Mouse (Mus musculus) heart, postnatal 0 days (tissue): ENCODE data around the gene Picalm.

Experiments
- CTCF ChIP-seq: IDR thresholded peaks from 2 replicates; pipeline ENCODE4 v1.5.1; 2016; ENCODE audit warnings: antibody characterized with exemption, control low read depth, low read depth
- EP300 ChIP-seq: IDR thresholded peaks from 2 replicates; pipeline ENCODE4 v1.6.1; 2016; ENCODE audit warnings: antibody characterized with exemption, low read depth

DNA sequence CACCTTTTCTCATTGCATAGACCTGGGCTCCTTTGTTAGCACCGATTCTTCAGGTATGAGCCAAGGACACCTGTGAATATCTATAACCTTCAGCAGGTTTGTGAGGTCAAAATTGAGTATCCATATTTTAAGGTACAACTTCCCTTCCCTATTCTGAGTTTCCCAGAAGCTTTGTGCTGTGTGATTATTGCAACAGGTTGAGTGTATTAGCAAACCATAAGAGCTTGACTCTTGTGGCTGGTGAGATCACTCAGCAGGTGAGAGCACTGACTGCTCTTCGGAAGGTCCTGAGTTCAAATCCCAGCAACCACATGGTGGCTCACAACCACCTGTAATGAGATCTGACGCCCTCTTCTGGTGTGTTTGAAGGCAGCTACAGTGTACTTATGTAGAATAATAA lies 6.7 kb downstream of the Picalm start:
- no peak for TF ChIP-seq CTCF
- no peak for TF ChIP-seq EP300
